Mouse (Mus musculus) ZHBTc4 (cell line): ENCODE data around the gene Zfp458.
"Not testable (repeated sequence)": the region's sequence is repeated elsewhere in the genome, so short reads cannot be mapped to it uniquely, and the experiment has no call there.

Source experiments
- DNase-seq: peaks from one replicate; pipeline ENCODE4 v3.0.0-alpha.2; 2011; ENCODE audit warnings: low read depth, low spot score

Zfp458 gene

DNA sequence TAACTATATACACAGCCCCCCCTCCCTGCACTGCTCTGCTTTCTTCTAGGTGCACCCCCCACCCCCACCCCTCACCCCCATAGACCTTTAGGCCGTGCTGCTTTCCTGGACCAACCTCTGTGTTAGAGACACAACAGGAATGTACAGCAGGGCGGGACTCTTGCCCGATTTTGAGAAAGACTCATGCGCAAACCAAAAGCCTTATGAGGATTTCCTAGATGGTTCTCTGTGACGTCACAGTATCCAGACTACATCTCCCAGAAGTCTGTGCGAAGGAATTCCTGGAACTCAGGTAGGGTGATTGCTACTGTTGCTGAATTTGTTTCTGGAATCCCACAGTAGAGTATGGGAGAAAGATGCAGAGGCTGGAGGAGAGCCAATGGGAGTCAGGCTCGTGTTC lies at the start of gene Zfp458:
Zfp458 (minus strand) TSS at position 153 of the 400 bp plus-strand sequence.
- DNase-seq, result peak; percentile 84

GRCm38 (mm10) chr13:67306718-67307117 lies 28.5 kb upstream of the Zfp458 start:
- DNase-seq, result peak; percentile 10

DNA sequence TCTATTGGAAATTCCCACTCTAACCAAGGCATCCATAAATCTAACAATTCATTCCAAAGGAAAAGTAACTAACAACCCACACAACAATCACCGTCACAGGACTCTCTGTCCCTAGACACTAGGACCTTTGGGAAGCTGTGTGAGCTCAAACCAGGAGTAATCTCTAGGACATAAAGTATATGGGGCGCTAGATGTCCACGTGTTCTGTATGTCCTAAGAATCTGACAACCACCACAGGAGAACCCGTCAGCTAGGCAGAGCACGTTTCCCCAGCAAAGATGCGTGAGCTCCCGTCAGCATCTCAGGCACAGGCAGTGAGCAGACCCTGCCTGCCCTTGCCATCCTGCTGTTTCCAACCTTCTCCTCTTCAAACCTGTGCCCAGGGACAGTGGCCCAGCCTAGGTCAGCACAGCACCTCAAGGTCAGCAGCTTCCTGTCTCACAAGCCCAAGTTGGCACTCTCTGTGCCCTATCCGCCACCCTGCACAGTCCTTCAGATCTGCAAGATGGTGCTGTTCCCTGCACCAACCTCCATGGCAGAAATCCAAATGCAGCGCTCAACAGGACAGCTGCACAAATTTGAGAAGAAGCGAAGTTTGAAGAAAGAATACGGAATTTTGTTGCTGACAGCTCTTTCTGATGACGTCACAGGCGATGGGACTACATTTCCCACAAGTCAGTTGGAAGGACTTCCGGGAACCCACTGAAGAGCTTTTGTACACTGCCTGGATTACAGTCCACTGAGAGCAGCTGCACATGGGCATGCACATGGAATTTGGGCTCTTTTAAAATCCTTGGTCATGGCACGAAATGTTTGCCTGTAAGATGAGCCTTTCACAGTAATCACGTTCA lies 27.8 kb upstream of the Zfp458 start, which contains the start of gene Zfp457:
Zfp457 (minus strand) TSS at position 664 of the 851 bp plus-strand sequence.
- peak; percentile 89 for DNase-seq

DNA sequence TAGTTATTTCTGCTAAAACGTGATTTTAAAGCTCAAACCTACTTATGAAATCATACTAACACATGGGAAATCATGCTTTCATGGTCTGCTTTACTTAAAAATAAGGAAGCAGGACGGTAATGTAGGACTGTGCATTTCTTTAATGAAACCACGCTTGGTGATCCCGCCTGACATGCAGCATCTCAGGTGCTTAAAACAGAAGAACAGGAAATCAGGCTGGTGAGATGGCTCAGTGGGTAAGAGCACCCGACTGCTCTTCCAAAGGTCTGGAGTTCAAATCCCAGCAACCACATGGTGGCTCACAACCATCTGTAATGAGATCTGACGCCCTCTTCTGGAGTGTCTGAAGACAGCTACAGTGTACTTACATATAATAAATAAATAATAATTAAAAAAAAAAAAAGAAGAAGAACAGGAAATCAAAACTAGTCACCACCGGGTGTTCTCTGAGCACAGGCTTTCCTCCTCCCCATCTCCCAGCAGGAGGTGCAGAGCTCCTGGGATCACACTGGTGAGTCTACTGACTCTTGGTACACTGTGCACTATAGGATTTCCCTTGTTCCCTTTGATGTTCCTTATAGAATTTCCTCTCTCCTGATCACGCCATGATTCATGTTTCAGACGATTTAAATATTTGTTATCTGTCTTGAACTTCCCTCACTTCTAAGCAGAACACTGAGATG lies 8.7 kb downstream of the Zfp458 start:
- not testable (repeated sequence) for DNase-seq

DNA sequence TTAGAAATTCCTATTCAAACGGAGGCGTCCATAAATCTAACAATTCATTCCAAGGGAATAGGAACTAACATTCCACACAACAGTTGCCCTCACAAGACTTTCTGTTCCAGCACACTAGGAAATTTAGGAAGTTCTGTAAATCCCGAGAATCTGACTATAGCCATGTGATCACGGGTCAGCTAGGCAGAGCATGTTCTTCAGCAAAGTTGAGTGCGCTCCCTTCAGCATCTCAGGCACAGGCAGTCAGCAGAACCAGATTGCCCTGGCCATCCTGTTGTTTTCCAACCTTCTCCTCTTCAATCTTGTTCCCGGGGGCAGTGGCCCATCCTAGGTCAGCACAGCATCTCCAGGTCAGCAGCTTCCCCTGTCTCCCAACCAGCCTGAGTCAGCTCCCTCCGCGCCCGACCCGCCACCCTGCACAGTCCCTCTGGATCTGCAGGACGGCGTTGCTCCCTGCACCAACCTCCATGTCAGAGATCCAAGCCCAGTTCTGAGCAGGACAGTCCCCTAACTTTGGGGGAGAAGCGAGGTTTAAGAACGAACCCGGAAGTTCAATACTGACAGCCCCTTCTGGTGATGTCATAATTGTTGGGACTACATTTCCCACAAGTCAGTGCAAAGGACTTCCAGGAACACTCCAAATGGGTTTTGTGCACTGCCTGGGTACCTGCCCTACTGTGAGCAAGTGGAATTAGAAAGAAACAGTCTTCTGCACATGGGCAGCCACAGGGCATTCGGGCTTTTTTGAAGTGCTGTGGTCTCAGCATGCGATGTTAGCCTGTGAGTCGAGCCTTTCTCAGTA lies 9.5 kb downstream of the Zfp458 start:
- peak; percentile 86 for DNase-seq

DNA sequence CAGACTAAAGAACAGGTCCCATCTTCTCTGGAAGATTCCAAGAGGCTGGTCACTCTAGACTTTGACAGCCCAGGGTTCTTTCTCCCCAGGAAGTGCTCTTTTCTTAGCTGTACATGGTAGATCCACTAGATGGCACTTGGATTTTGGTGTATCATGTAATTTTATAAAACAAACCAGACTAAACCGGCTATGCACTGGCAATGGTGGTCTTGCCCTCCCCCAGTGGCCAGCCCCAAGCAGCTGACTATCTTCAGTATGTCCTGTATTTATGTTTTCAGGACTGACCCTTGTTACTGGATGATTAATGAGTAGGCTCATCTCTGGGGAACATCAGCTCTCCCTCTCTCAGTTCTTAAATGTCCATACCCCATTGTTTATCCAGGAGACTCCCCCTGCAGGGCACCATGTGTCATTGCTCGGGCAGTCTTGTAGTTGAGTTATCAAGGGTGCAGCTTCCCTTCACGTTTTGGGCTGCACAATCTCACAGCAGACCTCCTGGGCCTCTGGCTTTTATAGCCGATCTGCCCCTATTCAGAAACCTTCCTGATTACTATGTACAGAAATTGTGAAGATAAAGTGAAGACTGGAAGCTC lies 64.2 kb downstream of the Zfp458 start:
- peak; percentile 19 for DNase-seq
